Mouse (Mus musculus) ovary, adult 18-20 months (tissue): ENCODE measurements at regions not wholly inside any gene's neighbourhood (a gene's known extent, or its start where the extent isn't known, plus 50 kb on each side); places are given as distances from the start of the nearest gene placed in this dataset.

Experiments
- DNase-seq: peaks from one replicate; pipeline ENCODE4 v3.0.0; 2022; ENCODE audit warnings: low spot score, mixed read lengths

- DNase-seq: no peak
Measured at GRCm38 (mm10) chr9:47909051-47909450, 252.8 kb upstream of the Nxpe4 start.

- DNase-seq: no peak
Measured at GRCm38 (mm10) chr9:47910501-47910906, 251.3 kb upstream of the Nxpe4 start.

DNA sequence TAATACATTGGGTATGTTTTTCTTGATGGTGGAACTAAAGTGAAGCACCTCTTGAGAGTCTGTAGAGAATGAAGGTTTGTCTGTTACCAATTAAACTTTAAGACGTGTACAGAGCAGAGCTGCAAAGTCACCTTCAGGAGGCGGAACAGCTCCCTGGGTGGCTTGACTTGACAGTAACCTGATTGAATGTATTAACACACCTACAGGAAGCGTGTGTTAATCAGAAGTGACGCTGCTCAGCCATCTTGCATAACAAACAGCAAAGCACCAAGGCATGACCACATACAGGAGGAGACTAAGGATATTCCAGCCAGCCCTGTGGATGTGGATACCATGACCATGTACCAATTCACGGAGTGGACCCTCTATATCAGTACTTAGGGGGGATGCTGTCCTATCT is 249.0 kb upstream of the Nxpe4 start:
- no peak for DNase-seq

GRCm38 (mm10) chr9:47935299-47935698 is 226.5 kb upstream of the Nxpe4 start:
- DNase-seq: no peak

GRCm38 (mm10) chr9:47935957-47936457 is 225.8 kb upstream of the Nxpe4 start:
- DNase-seq: no peak

DNA sequence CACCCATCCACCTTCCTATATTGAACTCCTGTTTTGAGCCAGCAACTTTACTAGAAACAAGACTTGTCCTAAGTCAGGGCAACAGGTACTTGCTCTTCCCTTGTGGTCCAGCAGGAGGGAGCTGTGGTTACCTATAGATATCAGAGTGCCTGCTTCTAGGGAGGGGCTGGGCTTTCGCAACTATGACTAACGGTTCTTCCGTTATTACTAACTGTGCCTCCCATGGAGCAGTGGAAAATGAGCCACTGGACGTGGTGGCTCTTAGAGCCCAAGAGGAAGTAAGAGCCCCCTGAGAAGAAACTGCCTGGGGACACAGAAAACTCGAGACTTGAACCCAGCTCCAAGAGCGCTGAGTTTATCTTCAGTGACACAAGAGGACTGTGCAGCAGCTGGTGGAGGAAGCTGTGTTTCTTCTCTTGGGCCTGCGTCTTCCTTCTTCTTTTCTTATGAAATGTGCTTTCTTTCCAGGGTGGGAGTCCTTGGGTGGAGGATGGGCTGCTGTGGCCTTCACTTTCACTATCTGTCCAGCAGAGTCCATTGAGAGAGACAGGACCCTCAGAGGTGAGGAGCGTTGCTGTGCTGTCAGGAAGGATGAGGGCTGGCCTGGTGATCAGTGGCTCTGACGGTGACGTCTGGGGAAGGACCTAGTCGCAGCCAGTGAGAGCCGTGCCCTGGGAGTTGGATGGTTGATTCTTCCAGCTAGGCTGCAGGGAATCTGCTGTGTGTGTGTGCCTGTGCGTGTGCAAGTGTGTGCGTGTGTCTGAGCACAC is 222.7 kb upstream of the Nxpe4 start:
- no peak for DNase-seq

DNA sequence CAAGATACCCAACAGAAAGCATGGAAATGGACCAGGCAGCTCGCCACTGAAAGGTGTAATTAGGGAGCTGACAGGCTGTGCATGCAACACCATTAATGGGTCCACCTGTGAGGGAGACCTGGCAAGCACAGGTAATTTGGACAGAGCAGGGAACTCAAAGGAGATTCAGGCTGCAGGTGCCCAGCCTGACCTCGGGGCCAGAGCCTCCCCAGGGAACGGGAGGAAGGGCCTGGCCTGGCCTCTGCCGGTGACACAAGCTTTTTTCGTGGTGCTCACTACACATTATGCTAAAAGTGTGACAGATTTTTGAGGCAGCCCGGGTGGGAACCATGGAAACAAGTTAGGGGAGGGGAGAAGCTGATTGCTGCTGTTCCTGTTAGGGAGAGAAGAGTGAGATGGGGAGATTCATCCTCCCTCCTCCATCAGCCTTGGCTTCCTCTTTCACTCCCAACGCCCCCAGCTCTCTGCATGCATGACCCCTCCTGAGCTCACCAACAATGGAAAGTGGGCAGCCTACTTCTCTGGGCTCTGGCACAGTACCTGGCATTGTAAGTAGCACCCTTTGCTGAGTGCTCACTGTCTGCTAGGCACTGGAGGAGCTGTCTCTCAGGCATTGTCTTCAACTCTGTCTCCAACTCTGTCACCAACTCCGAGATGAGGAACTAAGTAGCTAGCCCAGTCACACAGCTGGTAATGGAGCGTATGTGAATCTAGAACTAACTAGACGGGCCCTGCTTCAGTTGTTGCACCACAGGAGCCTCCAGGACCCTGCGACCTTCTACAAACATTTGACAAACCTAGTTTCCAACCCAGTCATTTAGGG is 218.9 kb upstream of the Nxpe4 start:
- no peak for DNase-seq

GRCm38 (mm10) chr9:47946226-47946625 is 215.6 kb upstream of the Nxpe4 start:
- DNase-seq: no peak

DNA sequence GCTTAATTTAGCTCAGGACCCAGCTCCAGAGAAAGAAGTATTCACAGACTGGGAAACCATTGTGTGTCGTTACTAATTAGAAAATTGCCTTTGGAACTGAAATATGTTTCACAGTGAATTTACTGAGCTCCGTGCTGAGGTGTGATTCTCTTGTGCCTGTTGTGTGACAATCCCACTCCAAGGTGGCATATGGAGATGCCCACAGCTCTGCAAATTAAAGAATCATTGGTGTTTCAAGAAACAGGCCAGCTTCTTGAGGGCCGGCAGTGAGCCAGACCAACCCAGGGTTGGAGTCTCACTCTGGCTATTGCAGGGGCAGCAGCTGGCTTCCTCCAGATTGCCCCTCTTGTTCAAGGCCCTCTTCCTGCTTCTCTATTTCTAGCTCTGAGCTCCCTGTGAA is 203.9 kb upstream of the Nxpe4 start:
- no peak for DNase-seq

- no peak for DNase-seq
Measured at GRCm38 (mm10) chr9:47958861-47959260, 203.0 kb upstream of the Nxpe4 start.

DNA sequence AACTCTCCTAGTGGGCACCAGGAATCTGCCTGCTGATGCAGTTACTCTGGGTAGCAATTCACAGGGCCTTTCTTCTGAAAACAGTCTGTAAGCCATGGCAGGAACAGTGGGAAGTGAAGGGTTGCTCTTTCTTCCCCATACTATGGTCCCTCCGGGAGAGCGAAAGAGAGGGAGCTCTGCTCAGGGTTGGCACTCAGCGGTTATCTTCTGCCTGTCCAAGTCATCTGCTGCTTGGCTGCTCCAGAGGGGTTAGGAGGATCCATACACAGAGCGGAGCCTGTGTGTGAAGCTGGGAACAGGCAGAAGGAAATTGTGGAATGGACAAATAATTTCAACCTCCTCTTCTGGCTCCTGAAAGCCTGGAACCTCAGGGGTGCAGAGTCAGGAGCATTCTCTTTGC is 200.6 kb upstream of the Nxpe4 start:
- no peak for DNase-seq

- DNase-seq: no peak
Measured at GRCm38 (mm10) chr9:47962161-47962560, 199.7 kb upstream of the Nxpe4 start.

DNA sequence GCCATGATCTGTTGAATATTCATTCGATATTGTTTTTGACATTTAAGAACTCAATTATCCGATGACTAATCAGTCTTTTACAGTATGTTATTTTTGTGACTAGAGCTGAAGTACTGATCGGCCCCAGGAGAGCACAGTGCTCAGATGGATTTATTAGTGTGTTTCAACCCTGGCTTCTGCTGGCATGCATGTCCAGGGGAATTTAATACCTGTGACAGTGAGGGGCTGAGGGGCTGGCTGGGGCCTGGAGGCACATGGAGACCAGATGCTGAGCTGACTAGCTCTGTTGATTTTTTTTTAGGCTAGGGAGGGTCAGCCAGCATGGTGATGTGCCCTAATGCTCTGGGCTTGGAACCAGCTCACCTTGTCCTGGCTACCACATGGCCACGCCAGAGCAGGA is 199.2 kb upstream of the Nxpe4 start:
- no peak for DNase-seq

DNA sequence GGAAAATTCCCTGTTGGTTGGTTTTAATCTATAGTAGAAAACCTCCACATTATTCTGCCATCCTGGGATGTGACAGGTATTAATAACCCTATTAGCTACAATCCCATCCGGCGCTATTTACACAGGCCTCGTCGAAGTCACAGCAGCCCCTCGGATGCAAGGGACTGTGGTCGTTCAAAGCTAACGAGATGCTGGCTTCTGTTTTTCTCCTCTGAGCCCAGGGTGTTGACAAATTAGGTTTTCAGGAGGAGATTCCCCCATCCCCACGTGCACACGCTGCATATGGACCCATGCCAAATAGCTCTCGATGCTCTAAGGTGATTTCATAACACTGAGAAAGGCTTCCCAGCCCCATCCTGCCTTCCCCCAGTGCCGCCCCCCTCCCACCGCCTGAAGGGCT is 188.7 kb upstream of the Nxpe4 start:
- DNase-seq: no peak

DNA sequence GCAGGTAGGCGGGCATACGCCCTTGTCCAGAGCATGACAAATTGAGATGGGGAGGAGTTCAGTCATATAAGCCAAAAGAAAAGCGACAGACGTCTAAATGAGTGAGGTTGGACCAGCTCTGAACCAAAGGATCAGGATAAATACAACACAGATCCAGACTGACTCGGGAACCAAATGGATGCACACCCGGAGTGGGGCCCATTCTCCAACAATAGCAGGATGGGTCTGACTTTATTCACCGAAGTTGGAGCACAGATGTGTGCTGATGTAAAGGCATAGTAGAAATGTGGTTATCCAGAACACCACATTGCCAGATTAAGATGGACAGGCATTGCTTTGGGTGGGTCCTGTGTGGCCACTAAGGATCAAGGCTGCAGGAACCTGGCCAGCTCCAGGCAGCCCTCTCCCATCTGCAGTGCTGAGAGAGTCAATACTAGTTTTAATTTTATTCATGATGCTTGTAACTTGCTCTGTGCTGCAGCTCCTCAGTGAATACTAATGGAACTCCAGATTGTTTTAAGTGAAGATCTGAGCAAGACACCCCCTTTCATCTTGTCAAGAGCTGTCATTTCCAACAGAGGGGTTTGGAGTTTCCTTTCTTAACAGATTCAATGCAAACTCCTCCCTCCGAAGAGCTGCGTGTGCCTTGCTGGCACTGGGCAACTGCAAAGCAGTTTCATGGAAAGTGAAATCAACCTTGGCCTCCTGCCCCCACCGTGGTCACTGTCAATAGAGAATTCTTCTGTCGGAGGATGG is 176.3 kb upstream of the Nxpe4 start:
- no peak for DNase-seq

DNA sequence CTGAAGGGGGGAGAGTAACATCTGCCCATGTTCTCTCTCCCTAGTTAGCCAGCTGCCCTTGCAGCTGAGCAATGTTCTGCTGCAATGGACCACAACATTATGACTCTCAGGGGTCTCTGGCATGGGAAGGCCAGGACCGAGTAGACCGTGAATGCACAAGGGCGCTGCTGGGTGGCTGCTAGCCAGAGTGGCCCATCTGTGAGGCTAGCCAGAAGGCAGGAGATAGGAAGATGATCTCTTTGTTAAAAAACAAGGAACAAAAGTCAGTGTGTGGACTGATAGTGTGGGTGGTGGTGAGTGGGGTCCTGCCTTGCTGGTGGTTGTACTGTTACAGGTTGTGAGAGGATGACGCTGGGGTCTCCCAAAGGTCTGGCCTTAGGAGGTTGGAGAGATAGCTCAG is 174.6 kb upstream of the Nxpe4 start:
- DNase-seq: no peak

- no peak for DNase-seq
Measured at GRCm38 (mm10) chr9:47994671-47995070, 167.2 kb upstream of the Nxpe4 start.

- DNase-seq: no peak
Measured at GRCm38 (mm10) chr9:47999632-48000031, 162.2 kb upstream of the Nxpe4 start.

DNA sequence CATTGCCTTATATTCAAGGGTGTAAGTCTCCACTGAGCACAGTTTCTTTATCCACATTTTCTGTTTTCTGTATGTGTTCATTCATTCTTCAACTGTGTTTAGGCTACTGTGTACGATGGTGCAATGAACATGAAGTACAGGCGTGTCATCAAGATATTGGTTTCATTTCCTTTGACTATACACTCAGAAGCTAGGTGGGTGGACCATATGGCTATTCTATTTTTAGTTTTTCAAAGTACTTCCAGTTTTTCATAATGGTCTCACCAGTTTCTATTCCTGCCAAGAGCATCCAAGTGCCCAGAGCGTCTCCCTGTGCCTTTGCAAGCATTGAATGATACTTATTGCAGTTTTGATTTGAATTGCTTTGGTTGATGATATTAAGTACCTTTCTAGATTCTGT is 132.8 kb upstream of the Nxpe4 start:
- no peak for DNase-seq

DNA sequence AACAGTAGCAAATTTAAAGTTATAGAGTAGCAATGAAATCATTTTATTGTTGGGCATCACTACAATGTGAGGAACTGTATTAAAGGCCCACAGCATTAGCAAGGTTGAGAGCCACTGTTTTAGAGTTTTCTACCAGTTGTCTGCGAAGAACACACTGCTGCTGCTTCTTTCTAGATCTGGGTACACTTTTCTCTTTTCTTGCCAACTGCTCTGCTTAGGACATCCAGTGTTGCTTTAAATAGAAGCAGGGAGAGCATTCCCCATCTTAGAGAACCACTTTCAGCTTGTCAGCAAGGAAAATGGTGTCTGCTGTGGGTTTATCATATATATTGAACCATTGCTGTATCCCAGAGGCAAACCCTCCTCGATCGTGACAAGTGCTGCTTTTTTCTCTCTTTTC is 131.0 kb upstream of the Nxpe4 start:
- no peak for DNase-seq

GRCm38 (mm10) chr9:48035959-48036358 is 125.9 kb upstream of the Nxpe4 start:
- no peak for DNase-seq

- DNase-seq: no peak
Measured at GRCm38 (mm10) chr9:48044826-48045225, 117.0 kb upstream of the Nxpe4 start.

DNA sequence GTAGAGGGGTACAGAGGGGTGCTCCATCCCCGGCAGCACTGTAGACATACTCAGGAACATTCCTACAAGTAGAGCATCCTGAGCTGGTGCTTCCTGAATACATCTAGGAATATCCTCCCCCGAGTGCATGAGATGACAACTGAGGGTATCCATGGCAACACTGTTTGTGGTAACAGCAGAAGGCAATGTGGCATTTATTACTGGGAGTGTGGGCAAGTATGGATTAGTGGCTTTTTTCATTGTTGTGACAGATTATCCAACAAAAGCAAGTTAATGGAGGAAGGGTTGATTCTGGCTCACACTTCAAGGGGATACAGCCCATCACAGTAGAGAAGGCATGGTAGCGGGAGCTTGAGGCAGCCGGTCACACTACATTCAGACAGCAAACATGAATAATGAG is 114.0 kb upstream of the Nxpe4 start:
- no peak for DNase-seq
